Mouse (Mus musculus) skeletal muscle tissue, adult 2 months (tissue): ENCODE measurements at regions not wholly inside any gene's neighbourhood (a gene's known extent, or its start where the extent isn't known, plus 50 kb on each side); places are given as distances from the start of the nearest gene placed in this dataset.
"Not testable (repeated sequence)": the region's sequence is repeated elsewhere in the genome, so short reads cannot be mapped to it uniquely, and the experiment has no call there.

Source experiments
- DNase-seq: peaks from one replicate; pipeline ENCODE4 v3.0.0-alpha.2; 2012; ENCODE audit warnings: low read depth, low spot score

DNA sequence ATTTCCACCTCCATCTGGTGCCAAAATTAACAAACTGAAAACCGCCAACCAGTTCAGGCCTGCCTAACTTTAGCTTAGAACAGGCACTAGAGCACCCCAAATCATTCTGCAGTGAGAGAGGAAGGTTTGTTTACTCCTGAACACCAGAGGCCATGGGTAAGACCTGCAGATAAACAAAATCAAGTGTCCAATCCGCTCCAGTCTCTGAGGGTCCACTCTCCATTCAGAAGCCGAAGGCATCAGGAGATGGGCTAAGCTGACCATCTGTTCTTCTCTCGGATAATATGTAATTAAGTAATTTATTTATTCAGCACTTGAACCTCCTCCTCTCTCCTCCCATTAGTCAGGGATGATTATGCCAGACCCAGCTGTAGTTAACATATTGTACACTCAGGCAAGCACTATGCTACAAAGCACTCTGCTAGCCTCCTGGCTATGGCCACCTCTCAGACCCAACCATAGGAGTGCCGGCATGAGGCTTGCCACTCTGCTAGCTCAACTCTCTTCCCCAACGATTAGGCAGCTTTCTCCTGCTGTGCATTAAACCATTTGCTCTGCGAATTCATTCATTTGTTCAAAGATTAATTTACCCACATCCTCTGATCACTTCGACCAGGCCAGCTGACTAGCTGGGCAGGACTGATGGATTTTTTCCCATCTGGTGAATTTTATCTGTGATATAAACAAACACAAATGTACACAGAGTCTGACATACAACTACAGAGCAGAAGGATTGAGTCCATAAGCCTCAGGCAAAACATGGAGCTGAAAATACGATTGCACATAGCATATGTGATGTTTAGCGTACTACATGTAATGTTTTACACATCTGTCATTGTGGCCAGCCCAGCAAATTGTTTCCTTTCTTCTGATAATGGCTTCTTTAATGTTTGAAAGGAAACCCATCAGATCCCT is 184.4 kb downstream of the Mat2b start:
- no peak for DNase-seq

DNA sequence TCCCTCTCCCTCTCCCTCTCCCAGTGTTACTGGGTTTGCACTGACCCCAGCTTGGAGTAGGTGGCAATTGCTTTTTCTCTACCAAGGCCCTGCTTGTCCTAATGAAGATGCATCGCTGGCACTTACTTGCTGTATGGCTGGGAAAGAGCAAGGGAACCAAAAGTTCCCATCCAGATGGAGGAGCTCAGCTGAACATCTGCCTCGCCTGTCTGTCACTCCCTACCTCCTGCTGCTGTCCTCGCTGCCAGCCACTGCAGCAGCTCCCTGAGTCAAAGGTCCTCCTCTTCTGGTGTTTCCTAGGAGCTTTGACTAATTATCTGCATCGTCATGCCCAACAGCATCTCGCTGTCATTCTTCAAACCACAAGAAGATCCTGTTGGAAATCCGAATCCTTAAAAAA is 203.4 kb downstream of the Mat2b start:
- DNase-seq = no peak

DNA sequence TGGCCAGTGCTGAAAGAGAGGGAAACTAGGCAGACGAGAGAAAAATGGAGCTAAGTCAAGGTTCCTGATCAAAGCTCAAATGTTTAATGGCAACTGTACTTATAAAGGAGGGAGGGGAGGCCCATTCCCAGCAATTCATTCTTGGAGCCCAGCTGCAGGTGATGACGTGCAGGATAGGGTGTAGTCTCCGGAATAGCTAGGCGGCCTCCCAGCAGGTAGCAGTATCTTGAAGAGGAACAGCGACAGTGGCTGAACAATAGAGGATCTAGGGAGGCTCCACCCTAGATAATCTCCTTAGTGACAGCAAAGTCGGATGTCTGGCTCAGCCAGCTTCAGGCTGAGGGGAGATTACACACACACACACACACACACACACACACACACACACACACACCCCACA is 216.8 kb downstream of the Mat2b start:
- DNase-seq = not testable (repeated sequence)

DNA sequence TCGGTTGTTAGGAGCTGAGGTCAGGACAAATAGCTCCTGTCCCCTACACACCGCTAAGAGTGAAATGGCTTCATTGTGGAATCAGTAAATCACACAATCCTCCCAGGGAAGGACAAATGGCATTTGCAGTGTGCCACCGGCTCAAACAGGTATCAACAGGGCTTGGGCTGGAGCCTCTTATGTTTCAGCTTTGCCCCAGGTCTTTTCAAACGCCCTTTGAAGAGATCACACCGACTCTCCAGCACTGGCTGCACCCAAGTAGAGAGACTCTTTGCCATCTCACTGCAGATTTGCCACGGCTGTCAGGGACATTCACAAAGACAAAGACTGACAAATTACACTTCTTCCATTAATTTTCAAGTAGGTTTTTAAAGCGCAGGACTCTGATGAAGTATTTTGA is 217.7 kb downstream of the Mat2b start:
- no peak for DNase-seq

DNA sequence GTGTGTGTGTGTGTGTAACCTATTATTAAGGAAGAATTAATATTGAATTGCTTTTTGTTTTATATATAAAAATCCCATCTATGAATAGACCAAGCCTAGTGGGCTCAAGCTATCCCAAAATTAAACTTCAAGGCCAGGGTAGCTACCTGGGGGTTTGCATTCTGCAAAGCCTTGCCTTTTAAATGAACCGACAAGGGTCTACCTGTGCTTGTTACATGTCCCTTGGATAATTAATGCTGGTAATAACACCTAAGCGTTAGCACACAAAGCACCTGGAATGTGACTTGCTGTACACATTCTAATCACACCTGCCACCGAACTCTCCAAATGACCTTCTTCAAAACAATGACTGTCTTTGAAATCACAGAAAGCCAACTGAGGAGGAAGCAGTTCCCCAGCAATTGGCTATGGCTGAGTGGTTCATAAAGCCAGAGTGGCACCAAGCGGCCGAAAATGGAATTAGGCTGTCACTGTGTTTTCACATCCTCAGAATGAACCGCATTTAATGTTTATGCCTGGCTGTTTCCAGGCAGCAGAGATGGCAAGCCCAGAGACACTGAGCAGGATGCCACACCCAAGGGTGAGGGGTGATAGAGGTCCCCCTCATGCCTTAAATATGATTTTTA is 225.8 kb downstream of the Mat2b start:
- DNase-seq = no peak

DNA sequence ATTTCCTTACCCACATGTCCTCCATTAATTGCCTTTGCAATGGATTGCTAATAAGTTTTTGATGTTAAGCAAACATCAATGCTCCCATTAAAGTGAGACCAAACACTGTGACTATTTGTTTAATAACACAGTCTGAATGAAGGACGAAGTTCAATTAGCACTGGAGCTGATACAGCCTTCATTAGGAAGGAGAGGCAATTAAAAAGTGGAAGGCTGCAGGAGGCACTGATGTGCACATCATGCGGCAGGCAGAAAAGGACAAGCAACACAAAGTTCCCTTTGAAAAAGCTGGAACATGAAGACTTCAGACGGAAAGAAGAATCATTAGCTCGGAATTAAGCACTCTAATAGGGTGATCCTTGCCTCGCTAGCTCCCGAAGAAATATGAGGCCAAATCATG is 238.4 kb downstream of the Mat2b start:
- DNase-seq = no peak

DNA sequence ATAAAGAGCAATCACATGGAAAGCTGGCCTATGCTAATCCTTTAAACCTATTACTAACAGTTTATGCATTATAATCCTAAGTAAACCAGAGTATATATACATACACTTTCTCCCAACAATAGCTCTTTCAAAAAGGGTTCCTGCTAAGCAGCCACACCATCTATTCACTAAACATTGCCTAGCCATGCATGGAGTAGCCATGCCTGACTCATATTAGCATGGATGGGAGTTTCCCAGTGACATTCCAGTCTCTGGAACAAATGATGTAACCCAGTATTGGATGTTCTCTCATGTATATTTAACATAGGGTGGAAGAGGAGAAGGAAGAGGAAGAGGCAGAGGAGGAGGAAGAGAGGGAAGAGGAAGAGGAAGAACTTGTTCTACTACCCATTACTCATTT is 240.0 kb downstream of the Mat2b start:
- not testable (repeated sequence) for DNase-seq

DNA sequence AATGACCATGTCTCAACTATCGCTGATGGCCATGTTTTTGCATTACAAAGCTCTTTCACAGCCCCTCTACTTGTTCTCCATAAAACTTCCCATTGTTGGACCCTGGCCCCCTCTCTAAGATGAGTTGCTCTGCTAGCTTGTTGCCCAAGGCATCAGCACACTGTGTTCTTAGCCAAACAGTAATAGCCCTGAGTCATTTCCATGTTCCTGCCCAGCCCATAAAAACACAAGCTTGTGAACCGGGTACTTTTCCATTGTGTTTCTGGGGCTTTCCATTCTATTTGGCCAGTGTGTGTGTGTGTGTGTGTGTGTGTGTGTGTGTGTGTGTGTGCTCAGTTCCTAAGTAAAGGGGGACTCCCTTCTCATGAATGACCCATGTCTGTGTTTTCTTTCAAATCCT is 248.2 kb downstream of the Mat2b start:
- no peak for DNase-seq

DNA sequence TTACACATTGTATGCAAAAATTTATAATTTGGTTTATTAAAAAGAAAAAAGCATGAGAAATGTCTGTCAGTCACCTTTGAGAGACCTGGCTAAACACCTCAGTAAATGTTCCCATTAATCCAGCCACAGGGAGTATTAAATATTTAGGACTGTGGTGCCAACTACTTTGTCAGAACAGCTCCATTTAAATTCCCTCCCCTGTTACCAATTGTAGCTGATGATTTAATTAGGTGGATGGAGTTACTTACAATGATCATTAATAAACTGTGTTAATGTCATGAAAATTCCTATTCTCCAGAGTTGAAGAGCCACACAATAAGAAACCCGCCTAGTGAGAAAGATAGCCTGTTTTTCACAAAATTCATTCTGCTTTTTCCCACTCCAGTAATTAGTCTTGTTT is 261.0 kb downstream of the Mat2b start:
- DNase-seq = no peak

DNA sequence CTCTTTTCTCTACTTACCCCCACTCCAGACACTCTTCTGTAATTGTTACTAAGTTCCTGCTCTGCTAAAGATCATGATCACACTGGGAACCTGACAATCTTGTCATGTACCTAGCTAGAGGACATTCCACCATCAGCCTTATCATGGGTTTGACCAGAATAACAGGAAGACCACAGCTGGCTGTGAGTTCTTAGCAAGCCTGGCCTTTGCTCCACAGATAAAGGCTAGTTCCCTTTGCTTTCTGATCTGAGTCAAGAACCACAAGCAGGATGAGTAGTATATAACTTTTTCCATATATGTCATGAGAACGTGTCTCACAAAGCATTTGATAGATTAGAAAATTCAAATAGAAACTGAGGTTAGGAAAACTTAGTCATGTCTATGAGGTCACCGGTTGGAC is 266.1 kb downstream of the Mat2b start:
- no peak for DNase-seq

DNA sequence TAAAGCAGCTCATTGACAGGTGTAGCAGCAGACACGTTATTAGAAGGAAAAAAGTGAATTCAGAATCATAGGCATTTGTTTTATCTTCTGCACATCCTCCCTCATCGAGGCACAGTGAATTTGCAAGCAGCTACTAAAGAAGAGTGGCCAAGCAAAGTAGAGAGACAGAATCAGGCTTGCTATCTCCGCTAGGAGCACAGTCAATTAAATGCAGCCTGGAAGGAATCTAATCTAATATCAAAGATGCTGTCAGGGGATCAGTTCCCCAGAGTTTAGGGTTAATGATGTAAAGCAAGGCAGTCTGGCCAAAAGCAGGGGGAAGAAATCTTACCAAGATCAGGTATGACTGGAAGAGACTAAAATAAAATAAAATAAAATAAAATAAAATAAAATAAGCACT is 270.7 kb downstream of the Mat2b start:
- DNase-seq = no peak

DNA sequence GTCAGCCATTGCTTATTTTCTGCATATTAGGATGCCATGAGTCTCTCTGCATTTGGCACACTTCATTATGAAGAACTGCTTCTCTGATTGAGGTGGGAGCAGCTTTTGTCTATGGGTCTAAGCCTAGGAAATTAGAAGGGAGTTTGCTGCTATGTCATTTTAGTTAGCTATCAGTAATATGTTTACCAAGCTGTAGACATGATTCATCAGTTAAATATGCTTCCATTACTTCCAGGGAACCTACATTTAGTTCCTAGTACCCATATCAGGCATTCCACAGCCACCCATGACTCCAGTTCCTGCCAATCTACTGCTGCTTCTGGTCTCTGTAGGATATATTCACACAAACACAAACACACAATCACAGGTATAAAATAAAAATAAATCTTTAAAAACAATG is 287.4 kb downstream of the Mat2b start:
- DNase-seq = no peak

DNA sequence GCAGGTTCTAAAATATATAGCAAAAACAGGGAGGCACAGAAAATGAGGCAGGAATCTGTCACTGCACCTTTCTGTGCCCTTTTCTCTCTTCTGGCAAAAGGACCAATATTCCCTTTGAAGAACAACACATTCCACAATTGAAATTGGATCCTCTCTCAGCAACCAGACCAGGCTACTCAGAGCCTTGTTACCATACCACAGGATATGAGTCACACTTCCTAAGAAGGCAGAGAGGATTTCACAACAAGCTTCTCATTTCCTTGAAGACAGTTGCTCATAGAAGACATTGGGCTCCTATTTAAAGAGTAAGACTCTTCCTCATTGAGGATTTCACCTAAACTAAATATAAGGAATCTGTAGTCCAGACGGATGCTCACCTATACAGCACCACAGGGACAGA is 292.8 kb downstream of the Mat2b start:
- no peak for DNase-seq

DNA sequence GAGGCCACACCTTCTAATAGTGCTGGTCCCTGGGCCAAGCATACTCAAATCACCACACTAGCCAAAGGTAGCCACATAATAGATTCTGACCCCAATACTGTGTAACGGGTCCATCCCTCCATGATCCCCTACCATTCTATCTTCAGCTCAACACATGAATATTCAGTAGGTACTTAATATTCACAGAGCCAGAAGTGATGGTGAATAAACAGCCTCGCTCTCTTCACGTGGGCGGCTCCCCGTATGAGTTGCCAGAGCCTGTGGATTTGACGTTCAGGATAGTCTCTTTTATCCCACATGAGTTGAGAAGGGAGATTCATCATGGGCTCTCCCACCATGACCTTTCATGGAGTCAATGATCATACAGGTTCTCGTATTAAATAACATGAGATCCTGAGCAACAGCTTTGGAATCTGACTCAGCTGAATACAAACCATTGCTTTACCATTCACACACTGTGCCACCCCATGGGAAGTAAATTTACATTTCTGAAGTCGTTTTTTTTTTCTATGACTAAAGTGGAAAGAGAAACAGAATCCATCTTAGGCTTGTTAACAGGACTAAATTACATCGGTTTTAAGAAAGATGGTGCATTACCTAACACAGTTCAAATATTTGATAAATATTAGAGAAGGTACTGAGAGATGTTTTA is 297.4 kb downstream of the Mat2b start:
- no peak for DNase-seq

DNA sequence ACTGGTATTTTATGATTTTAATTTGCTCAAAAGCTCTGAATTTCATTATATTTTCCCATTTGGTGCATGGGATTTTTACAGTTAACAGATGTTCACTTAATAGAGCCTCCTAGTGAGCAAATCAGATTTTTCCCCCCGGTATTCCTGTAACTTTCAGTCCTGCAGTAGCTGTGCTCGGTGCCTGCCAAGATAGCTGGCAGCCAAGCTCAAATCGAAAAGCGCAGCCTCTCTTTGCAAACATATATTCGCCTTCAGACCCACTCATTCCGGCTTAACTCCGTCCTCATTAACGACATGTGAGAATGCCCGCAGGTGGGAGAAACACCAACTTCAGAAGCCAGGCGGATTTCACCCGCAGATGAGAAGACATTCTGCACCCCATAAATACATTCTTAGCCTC is 299.7 kb downstream of the Mat2b start:
- no peak for DNase-seq

DNA sequence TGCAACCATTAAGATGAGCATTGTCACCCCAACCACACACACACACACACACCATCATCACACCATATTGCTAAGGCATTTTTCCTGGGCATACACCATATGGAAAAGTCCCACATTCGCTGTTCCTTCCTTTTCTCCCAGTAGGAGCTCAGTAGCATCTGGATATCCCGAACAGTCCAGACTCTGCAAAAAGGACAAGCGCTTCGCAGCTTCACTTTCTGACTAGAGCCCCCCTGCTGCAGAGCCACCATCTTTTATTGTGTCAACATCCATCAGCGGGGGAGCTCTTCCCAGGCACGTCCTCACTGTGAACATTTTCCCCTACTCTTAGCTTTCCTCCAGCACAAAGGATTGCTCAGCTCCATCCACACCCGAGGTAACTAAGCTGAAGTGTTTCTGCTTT is 300.1 kb downstream of the Mat2b start:
- no peak for DNase-seq

DNA sequence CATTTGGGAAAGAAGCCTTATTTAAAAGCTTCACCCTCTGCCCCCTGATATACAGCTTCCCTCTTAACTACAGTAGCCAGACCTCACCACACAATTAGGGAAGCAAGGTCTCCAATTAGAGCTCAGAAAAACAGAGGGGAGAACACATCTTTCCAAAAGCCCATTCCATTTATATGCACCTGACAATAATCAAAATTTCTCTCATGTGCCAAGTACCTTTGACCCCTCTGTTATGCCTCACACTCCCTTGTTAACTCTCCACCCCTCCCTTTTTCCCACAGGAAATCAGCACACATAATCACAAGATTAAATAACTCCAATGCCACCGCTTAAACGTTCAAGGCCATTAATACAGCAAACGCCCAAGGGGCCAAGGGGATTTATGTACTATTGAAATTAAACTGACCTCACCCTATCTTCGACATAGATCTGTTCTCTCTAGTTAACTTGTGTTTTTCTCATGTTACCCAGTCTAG is 300.7 kb downstream of the Mat2b start:
- no peak for DNase-seq

DNA sequence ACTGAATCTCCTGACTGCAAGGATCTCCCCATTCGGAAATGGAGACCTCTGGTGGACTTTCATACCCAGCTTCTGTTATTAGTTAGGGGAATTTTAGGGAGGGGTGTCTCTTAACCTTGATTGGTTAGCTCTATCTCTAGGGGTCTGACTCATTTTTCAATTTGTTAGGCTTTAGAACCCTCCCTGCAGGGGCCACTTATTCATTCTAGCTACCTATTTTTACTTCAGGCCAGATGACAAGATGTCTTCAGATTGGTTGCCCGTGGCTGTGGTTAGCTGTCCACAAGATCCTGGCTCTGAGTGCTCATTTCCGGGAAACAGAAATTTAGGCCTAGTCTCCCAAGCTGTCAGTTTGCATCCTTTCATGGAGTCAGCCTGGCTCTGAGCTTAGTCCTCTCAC is 314.3 kb downstream of the Mat2b start:
- DNase-seq = no peak

DNA sequence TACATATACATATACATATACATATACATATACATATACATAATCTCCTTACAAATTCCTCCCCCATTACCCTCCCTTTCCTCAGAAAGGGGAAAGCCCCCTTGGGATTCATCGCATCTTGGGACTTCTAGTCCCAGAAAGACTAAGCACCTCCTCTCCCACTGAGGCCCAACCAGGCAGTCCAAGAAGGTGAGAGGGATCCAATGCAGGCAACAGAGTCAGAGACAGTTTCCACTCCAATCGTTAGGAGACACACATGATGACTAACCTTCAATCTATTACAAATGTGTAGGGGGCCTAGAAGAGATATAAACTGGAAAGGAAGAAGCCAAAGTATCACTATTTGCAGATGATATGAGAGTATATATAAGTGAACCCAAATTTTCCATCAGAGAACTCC is 323.3 kb downstream of the Mat2b start:
- DNase-seq = no peak

DNA sequence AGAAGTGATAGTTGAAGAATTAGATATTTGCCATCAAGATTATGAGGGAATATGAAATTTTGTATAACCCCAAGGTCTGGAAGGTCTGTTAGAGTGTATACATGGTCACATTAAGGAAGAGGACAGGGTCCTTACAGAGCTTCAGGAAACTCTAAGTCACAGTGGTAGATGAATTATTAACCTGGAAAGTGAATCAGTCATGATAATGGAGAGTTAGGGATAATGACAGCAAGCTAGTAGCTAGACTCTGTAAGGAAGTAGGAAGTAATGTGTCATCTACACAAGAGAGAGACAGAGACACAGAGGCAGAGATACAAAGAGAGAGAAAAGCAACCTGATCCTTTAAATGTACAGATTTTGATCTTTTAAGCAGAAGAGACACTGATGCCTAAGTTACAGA is 328.4 kb downstream of the Mat2b start:
- DNase-seq = no peak

DNA sequence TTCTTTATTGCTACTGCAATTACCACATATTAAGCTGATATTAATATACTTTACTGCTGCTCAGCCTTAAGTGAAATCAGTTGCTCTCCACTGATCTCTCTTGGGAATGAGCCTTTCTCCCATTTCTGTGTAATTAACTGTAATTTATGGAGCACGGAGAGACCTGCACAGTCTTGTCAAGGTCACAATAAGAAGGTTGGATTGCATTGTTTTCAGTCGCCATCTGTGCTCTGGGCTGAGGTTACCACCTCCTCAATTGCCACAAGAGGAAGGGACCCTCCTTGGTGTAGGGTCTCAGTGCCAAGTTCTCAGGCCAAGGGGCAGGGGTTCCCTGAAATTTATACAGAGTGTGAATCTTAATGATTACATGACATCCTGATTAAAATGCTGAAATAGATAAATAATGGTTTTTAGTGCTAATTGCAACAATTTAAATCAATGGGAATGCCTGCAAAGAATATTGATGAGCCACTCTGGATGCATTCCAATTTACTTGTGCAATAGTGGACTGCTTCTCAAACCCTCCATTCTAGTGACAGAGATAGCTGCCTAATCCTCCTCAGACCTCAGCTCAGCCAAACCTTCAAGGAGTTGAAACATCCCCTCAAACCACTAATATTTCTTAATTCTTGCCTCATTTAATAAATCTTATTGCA is 332.3 kb downstream of the Mat2b start:
- DNase-seq = no peak
